Mouse (Mus musculus) heart, postnatal 36 days (tissue): Measurements from ENCODE around the gene Irs1. TPM values are rescaled to one million over a fixed set of nuclear protein-coding genes. Genes with fewer than 3 reads are reported as not detected.

Experiments
- DNase-seq, 2 experiments: peaks; one replicate each; pipeline ENCODE4 v3.0.0; 2021 to 2022
- intact Hi-C: fragments of 180-260 bp; cut with DNase I; formaldehyde crosslinking; loops from one replicate; pipeline ENCODE4 v1.15.1; 2025
- total RNA-seq, 2 experiments: library from RNA; stranded (reverse); gene quantifications; 2 replicates each; pipeline ENCODE4 v1.2.3; 2021

Irs1 gene
- 10 to 100 TPM; 36.6 to 41.5 TPM for total RNA-seq

- peak; percentile 79 to 89 for DNase-seq
- intact Hi-C loops, result loop anchor here (2.0 to 5.0 kb wide), 3 partner anchors 276 to 602 kb away; no protein-coding TSS in a partner anchor
These were observed at the start of gene Irs1 for GRCm38 (mm10) chr1:82291151-82291797. TSS of gene Irs1 (minus strand) at chr1:82291416.

- no peak for DNase-seq
- intact Hi-C loops, result no loop called here
These were observed 43.3 kb upstream of the Irs1 start for GRCm38 (mm10) chr1:82334506-82334905.

DNA sequence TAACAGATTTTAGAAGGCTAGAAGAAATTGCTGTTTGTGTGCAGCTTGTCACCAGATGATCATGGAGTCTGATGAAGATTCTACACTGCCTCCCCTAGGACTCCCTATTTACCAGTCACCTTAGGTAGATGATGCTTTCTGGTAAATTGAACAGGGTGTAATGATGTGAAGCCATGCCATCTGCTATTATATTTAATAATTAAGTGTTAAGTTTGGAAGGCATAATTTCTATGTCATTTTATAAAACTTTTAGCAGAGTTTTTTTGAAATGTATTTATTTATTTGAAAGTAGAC is 38.7 kb upstream of the Irs1 start:
- intact Hi-C loops, result no loop called here
- DNase-seq, result no peak

- DNase-seq, result no peak
- intact Hi-C loops, result no loop called here
These were observed 38.2 kb upstream of the Irs1 start for GRCm38 (mm10) chr1:82329237-82329953.

GRCm38 (mm10) chr1:82328033-82328775 is 37.0 kb upstream of the Irs1 start:
- no peak for DNase-seq
- intact Hi-C loops, result no loop called here

GRCm38 (mm10) chr1:82326120-82326519 is 34.9 kb upstream of the Irs1 start:
- DNase-seq, result no peak
- intact Hi-C loops, result no loop called here

- intact Hi-C loops, result no loop called here
- no peak for DNase-seq
These were observed 33.0 kb upstream of the Irs1 start for GRCm38 (mm10) chr1:82324131-82324785.

DNA sequence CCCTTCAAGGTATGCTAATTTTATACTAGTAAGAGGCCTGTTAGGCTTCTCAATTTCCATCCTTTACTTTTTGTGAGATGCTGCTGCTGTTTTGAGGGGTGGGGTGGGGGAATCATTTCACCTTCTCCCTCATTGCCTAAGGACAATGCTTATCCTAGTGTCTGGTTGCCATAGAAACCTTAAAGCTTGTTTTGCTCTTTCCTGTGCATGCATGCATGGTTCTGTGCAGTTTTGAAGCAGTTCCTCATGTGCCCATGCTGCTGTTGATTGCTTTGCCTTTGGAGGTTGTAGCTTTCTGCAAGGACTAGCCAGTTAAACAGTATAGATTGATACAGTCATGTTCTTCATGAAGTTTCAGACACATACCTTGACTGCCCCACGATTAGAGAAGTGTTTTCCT is 30.2 kb upstream of the Irs1 start:
- no peak for DNase-seq
- intact Hi-C loops, result no loop called here

GRCm38 (mm10) chr1:82320864-82321263 is 29.6 kb upstream of the Irs1 start:
- DNase-seq, result no peak
- intact Hi-C loops, result no loop called here

DNA sequence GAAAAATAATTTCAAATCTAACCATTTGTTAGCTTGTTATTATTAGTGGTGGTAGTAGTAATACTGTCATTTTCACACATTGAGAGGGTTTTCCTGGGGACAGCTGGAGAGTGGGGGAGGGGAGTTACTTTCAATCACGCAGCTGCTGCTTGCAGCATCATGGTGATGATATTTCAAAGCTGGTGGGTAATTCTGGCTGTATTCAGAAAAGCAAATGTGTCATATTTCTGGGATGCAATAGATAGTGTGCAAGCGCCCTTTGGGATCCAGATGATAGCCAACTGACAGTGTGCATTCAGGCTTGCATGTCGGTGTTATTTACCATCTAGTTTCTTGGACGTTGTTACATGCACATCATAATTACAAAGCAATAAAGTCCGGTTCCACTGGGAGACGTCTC is 29.2 kb upstream of the Irs1 start:
- DNase-seq, result no peak
- intact Hi-C loops, result no loop called here

- intact Hi-C loops, result loop anchor here (5.0 to 10.0 kb wide), 3 partner anchors 116 to 722 kb away; partner anchors contain the start of gene Mff
- no peak for DNase-seq
These were observed 25.5 kb upstream of the Irs1 start for GRCm38 (mm10) chr1:82316746-82317126.

GRCm38 (mm10) chr1:82316111-82316745 is 25.0 kb upstream of the Irs1 start, which contains the start of gene Rhbdd1:
TSS of gene Rhbdd1 (plus strand) at chr1:82316452.
- intact Hi-C loops, result loop anchor here (5.0 to 10.0 kb wide), 3 partner anchors 116 to 721 kb away; partner anchors contain the start of gene Mff

DNA sequence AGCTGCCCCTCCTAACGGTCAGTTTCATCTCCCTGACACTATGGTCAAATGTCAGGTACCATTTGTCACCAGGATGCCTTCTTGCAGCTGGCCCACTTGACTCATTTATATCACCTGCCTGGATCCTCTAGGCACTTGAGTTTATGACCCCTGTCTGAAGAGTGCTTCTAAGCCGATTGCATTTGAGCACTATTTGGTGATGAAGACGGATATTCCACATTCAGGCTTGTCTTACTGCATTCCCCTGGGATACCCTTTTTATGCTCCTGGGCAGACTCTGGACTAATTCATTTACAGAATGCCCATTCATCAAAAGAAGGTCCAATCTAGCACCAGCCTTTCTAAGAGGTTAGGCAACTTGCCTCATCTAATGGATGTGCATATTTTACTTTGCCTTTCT is 13.3 kb upstream of the Irs1 start:
- no peak for DNase-seq
- intact Hi-C loops, result no loop called here

More at GRCm38 (mm10) chr1:82316111-82316745, 25.0 kb upstream of the Irs1 start, which contains the start of gene Rhbdd1:
- DNase-seq, result peak; percentile 96 to 98

- intact Hi-C loops, result no loop called here
- no peak for DNase-seq
These were observed 7.4 kb upstream of the Irs1 start for GRCm38 (mm10) chr1:82298586-82298985.

DNA sequence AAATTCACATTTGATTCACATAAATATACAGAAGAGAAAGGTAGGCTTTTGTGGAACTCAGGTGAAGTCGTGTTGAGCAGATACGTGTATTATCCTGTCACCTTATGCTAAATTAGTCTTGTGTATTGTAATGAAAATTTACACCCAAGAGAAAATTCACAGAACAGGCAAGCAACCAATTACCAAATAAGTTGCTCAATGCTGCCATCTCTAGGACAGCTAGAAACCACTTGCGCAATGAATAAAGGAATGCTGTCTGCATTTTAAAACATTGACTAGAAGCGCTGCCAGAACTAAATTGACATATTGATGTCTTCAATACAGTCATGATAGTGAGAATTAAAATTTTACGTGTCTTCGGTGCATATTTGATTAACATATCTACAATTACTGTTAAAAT is 2.9 kb upstream of the Irs1 start:
- peak; percentile 24 to 25 for DNase-seq

DNA sequence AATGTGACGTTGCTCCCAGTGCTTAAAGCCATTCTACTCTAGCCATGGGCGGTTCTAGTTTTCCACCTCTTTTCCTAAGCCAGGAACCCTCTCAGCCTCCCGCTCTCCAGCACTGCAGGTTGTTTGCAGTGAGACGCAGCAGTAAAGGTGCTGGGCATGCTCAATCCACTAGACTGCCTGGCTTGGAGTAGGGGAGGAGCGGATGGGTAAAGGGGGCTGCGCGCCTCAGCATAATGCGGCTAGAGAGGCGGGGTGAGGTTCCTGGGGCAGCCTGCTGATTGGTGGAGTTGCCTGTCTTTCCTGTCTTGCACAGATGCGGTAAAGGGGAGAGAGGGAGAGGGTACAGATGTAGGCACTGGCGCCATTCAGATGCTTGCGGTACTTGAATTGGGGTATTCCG is 1.6 kb upstream of the Irs1 start:
- intact Hi-C loops, result loop anchor here (1.0 to 5.0 kb wide), 3 partner anchors 141 to 385 kb away; no protein-coding TSS in a partner anchor
- DNase-seq, result peak; percentile 39 to 41

More for the DNA sequence above, 2.9 kb upstream of the Irs1 start:
- intact Hi-C loops, result loop anchor here (1.0 to 5.0 kb wide), 3 partner anchors 387 to 978 kb away; no protein-coding TSS in a partner anchor

DNA sequence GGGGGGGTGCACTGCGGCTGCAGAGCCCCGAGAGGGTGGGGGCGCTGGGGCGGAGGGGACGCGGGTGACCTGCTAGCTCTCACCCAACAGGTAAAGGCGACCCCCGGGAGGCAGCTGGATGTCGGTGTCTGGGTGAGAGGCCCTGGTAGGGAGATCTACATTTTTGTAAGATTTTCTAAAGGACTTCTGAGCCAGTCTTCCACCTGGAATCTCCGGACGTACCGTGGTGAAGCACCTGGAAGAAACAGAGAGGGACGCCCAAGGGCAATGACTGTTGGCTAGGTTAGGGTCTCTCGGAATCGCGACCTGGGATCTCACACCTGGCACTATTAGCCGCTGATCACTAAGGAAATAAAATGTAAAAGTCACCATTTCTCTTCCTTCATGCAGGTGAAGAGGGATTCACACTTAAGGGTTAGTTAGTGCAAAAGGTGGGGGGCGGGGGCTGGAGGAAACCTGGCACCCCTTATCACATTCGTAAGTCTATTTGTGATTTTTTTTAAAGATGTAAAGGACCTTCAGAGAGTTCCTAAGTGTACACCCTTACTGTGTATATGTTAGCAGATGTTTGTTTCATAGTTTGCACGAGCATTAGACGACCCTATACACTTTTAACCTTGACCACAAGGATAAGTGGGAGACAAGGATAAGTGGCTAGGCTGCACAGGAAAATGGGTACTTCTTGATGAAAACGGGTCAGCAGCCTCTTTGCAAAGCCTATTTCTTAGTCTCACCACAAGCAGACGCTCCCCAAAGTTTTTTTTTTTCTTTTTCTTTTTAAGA is 905 bp upstream of the Irs1 start:
- no peak for DNase-seq
- intact Hi-C loops, result loop anchor here (1.0 to 5.0 kb wide), 5 partner anchors 141 to 603 kb away; no protein-coding TSS in a partner anchor

- intact Hi-C loops, result loop anchor here (2.0 to 5.0 kb wide), 3 partner anchors 276 to 602 kb away; no protein-coding TSS in a partner anchor
- DNase-seq, result peak; percentile 82 to 85
These were observed 479 bp downstream of the Irs1 start for GRCm38 (mm10) chr1:82290723-82291150.
